Mouse (Mus musculus) lung, embryonic 14.5 days (tissue): ENCODE measurements at regions not wholly inside any gene's neighbourhood (a gene's known extent, or its start where the extent isn't known, plus 50 kb on each side); places are given as distances from the start of the nearest gene placed in this dataset.
"Not testable (repeated sequence)": the region's sequence is repeated elsewhere in the genome, so short reads cannot be mapped to it uniquely, and the experiment has no call there.

Experiments
- ATAC-seq: fragments of 200-750 bp; cut with Nextera tagmentation; 2 replicates; pipeline ENCODE4 v1.8.0; 2017; ENCODE audit warnings: mild to moderate bottlenecking, moderate TSS enrichment, moderate library complexity; ENCODE audit not compliant: insufficient read depth
- DNase-seq: peaks from one replicate; pipeline ENCODE4 v3.0.0-alpha.2; 2015
- H3K27ac ChIP-seq: fragments of 300-500 bp; sonication (generic); 2 replicates; pipeline ENCODE4 v1.5.1; 2014; ENCODE audit warnings: low read depth, mild to moderate bottlenecking, moderate library complexity
- H3K27me3 ChIP-seq: fragments of 300-500 bp; sonication (generic); 2 replicates; pipeline ENCODE4 v1.6.1; 2014; ENCODE audit warnings: low read length, control low read depth; ENCODE audit not compliant: insufficient read depth
- H3K36me3 ChIP-seq: fragments of 300-500 bp; sonication (generic); 2 replicates; pipeline ENCODE4 v1.6.1; 2014; ENCODE audit warnings: control low read depth; ENCODE audit not compliant: insufficient read depth
- H3K4me1 ChIP-seq: fragments of 300-500 bp; sonication (generic); 2 replicates; pipeline ENCODE4 v1.6.1; 2014; ENCODE audit warnings: antibody characterized with exemption, control low read depth; ENCODE audit not compliant: insufficient read depth
- H3K4me2 ChIP-seq: fragments of 300-500 bp; sonication (generic); 2 replicates; pipeline ENCODE4 v1.6.1; 2014; ENCODE audit warnings: mild to moderate bottlenecking
- H3K4me3 ChIP-seq: fragments of 300-500 bp; sonication (generic); 2 replicates; pipeline ENCODE4 v1.5.1; 2014; ENCODE audit warnings: low read depth, low read length
- H3K9ac ChIP-seq: fragments of 300-500 bp; sonication (generic); 2 replicates; pipeline ENCODE4 v1.6.1; 2014
- H3K9me3 ChIP-seq: fragments of 300-500 bp; sonication (generic); 2 replicates; pipeline ENCODE4 v1.6.1; 2016; ENCODE audit warnings: low read depth, low read length, control low read depth
- CTCF ChIP-seq: IDR thresholded peaks from 2 replicates; pipeline ENCODE4 v1.5.1; 2016; ENCODE audit warnings: antibody characterized with exemption, low read depth
- WGBS: fragments of 180-500 bp; shearing (Covaris S2); extraction: QIAGEN DNeasy Blood & Tissue Kit; methylation state at CpG from one replicate; pipeline ENCODE4 v1.1.7; 2014; 5-methylcytosine and 5-hydroxymethylcytosine counted together

- H3K4me1 ChIP-seq = no peaks in the 10 kb centered on the region
- WGBS = 45% methylated on average over 3 of the region's 3 CpGs
- no peaks in the 10 kb centered on the region for H3K27me3 ChIP-seq
- no peaks in the 10 kb centered on the region for H3K36me3 ChIP-seq
- TF ChIP-seq CTCF = no peak
- no peak overlapping the region for H3K9ac ChIP-seq
- H3K4me2 ChIP-seq = no peak overlapping the region
- peak; percentile 83 for ATAC-seq
- peak; percentile 69 for DNase-seq
- no peak overlapping the region for H3K4me3 ChIP-seq
- H3K27ac ChIP-seq = no peak overlapping the region
- H3K9me3 ChIP-seq = no peaks in the 10 kb centered on the region
Observed at GRCm38 (mm10) chr8:100393327-100393726, 977.1 kb upstream of the Cdh8 start.

GRCm38 (mm10) chr8:100367663-100368062 lies 951.4 kb upstream of the Cdh8 start:
- no peaks in the 10 kb centered on the region for H3K27me3 ChIP-seq
- no peaks in the 10 kb centered on the region for H3K4me1 ChIP-seq
- ATAC-seq (no peak), DNase-seq (no peak)
- H3K9ac ChIP-seq = no peak overlapping the region
- H3K27ac ChIP-seq = no peak overlapping the region
- no peak overlapping the region for H3K4me3 ChIP-seq
- H3K9me3 ChIP-seq = no peaks in the 10 kb centered on the region
- H3K4me2 ChIP-seq = no peak overlapping the region
- no peak for TF ChIP-seq CTCF
- no peaks in the 10 kb centered on the region for H3K36me3 ChIP-seq

- Histone ChIP-seq H3K27me3 (no peaks in the 10 kb centered on the region), H3K9me3 (no peaks in the 10 kb centered on the region), H3K36me3 (no peaks in the 10 kb centered on the region), H3K4me3 (no peak overlapping the region), H3K4me1 (no peaks in the 10 kb centered on the region), H3K27ac (no peak overlapping the region), H3K9ac (no peak overlapping the region), H3K4me2 (no peak overlapping the region)
- ATAC-seq (no peak), DNase-seq (no peak)
- 65% methylated on average over 2 of the region's 2 CpGs for WGBS
- TF ChIP-seq CTCF = no peak
Observed at GRCm38 (mm10) chr8:100362772-100363171, 946.5 kb upstream of the Cdh8 start.

- H3K9ac ChIP-seq, H3K27ac ChIP-seq, H3K27me3 ChIP-seq, DNase-seq, ATAC-seq, H3K4me1 ChIP-seq, H3K9me3 ChIP-seq, H3K4me2 ChIP-seq, H3K4me3 ChIP-seq, H3K36me3 ChIP-seq: not testable (repeated sequence)
- 82% methylated on average over 15 of the region's 15 CpGs for WGBS
Observed at GRCm38 (mm10) chr8:100360541-100360940, 944.3 kb upstream of the Cdh8 start.

GRCm38 (mm10) chr8:100334528-100334927 lies 918.3 kb upstream of the Cdh8 start:
- no peak overlapping the region for H3K4me2 ChIP-seq
- H3K27ac ChIP-seq = no peak overlapping the region
- no peaks in the 10 kb centered on the region for H3K4me1 ChIP-seq
- TF ChIP-seq CTCF = 0 out of 2 replicates have a peak, but pooled peaks have one; percentile 22
- H3K36me3 ChIP-seq = no peaks in the 10 kb centered on the region
- H3K9me3 ChIP-seq = no peaks in the 10 kb centered on the region
- H3K9ac ChIP-seq = no peak overlapping the region
- H3K27me3 ChIP-seq = no peaks in the 10 kb centered on the region
- DNase-seq (peak; percentile 67), ATAC-seq (no peak)
- no peak overlapping the region for H3K4me3 ChIP-seq
- WGBS = 36% methylated on average over 2 of the region's 2 CpGs

GRCm38 (mm10) chr8:100325616-100326015 lies 909.3 kb upstream of the Cdh8 start:
- H3K4me3 ChIP-seq = no peak overlapping the region
- ATAC-seq (no peak), DNase-seq (no peak)
- 47% methylated on average over 4 of the region's 4 CpGs for WGBS
- no peaks in the 10 kb centered on the region for H3K4me1 ChIP-seq
- H3K9me3 ChIP-seq = no peaks in the 10 kb centered on the region
- H3K4me2 ChIP-seq = no peak overlapping the region
- H3K27me3 ChIP-seq = no peaks in the 10 kb centered on the region
- TF ChIP-seq CTCF = no peak
- no peaks in the 10 kb centered on the region for H3K36me3 ChIP-seq
- H3K9ac ChIP-seq = no peak overlapping the region
- no peak overlapping the region for H3K27ac ChIP-seq

- H3K4me3 ChIP-seq = no peak overlapping the region
- H3K27ac ChIP-seq = no peak overlapping the region
- H3K4me2 ChIP-seq = no peak overlapping the region
- ATAC-seq (no peak), DNase-seq (no peak)
- 94% methylated on average over 1 of the region's 1 CpGs for WGBS
- no peaks in the 10 kb centered on the region for H3K9me3 ChIP-seq
- H3K27me3 ChIP-seq = no peaks in the 10 kb centered on the region
- H3K4me1 ChIP-seq = no peaks in the 10 kb centered on the region
- TF ChIP-seq CTCF = no peak
- no peak overlapping the region for H3K9ac ChIP-seq
- no peaks in the 10 kb centered on the region for H3K36me3 ChIP-seq
Observed at GRCm38 (mm10) chr8:100323471-100323870, 907.2 kb upstream of the Cdh8 start.

- no peaks in the 10 kb centered on the region for H3K4me1 ChIP-seq
- H3K36me3 ChIP-seq = no peaks in the 10 kb centered on the region
- H3K27ac ChIP-seq = no peak overlapping the region
- ATAC-seq = no peak
- H3K4me3 ChIP-seq = no peak overlapping the region
- DNase-seq = no peak
- H3K4me2 ChIP-seq = no peak overlapping the region
- H3K27me3 ChIP-seq = no peaks in the 10 kb centered on the region
- H3K9ac ChIP-seq = no peak overlapping the region
- WGBS = 81% methylated on average over 3 of the region's 3 CpGs
- no peak for TF ChIP-seq CTCF
- no peaks in the 10 kb centered on the region for H3K9me3 ChIP-seq
Observed at GRCm38 (mm10) chr8:100298191-100298590, 881.9 kb upstream of the Cdh8 start.
